Mouse (Mus musculus) spleen, adult 18-20 months (tissue): ENCODE data around the gene Nid2.

Source experiments
- DNase-seq, 2 experiments: peaks; one replicate each; pipeline ENCODE4 v3.0.0; 2022; ENCODE audit warnings: mixed read lengths in 2 of 2

Nid2 gene

DNA sequence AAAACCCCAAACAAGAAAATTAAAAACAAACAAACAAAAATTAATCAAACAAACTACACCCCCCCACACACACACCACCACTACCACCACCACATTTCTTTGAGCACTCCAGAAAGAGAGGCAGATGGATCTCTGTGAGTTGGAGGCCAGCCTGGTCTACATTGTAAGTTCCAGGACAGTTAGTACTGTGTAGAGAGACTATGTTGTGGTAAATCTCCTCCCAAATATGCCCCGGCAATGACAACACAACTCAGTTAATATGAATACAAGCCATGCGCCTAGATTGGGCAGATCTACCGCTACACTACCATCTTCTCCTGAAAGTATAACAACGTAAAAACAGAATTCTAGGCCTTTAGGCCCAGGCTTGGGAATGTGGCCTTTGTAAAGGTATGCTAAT is 109.2 kb downstream of the Nid2 start:
- DNase-seq = no peak
